Mouse (Mus musculus) cerebellum, adult 18-20 months (tissue): ENCODE data around the gene Pnpla2.
A peak's percentile ranks its signal among the peaks of the same experiment; 100 is the strongest.

ENCODE experiments used
- DNase-seq, 2 experiments: peaks; one replicate each; pipeline ENCODE4 v3.0.0; 2021

Gene Pnpla2

DNA sequence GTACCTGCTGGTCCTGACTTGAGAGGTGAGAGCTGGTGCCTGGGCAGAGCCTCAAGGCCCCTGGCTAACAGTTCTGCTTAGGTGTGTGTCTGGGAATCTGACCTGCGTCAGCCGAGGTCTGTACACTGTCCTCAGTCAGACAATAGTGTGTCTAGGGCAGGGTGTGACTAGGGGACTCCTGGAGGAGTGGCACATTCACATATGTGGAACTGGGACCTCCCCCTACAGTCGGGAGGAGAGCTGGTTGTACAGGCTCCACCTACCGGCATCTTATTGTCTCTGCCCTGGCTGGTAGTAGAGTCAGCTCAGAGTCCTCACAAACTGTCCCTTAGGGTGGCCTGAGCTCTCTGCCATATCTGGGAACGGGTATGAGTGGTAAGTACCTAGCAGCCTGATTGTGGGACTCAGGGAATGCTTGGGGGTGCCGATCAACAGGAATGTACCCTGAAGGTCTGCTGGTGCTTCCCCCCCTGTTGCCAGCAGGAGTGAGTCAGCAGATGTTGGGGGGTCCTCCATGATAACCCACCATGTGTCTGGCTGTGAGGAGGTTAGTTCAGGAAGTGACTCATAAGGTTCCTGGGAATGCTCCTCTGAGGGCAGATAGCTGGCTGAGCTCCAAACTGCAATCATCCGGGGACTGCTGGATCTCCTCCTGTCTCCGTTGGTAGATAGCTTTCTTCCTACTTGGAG is 13.7 kb downstream of the Pnpla2 start:
- peak; percentile 56 to 69 for DNase-seq

DNA sequence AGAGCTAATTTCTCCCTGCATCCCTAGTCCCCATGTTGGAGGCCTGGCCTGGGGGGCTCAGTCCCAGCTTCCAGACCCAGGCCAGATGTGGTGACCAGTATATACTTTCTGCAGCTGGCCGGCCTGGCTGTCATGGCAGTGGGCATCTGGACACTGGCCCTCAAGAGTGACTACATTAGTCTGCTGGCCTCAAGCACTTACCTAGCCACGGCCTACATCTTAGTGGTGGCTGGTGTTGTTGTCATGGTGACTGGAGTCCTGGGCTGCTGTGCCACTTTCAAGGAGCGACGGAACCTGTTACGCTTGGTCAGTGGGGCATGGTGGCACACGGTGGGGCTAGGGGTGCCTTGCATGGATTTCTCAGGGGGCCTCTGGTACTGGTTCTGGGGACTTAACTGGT is 14.4 kb downstream of the Pnpla2 start:
- DNase-seq = no peak

- peak; percentile 19 to 22 for DNase-seq
Observed at GRCm38 (mm10) chr7:141469901-141470636, 15.1 kb downstream of the Pnpla2 start.

DNA sequence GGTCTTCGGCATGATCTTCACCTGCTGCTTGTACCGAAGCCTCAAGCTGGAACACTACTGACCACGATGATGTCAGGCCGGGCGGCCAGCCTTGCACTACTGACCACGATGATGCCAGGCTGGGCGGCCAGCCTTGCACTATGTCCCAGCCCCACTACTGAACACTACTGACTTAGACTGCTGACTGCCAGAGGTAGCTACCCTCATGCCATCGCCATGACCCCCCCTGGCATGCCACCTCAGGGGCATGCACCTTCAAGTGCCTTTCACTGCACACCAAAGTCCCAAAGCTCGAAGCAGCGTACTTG is 15.6 kb downstream of the Pnpla2 start:
- peak in 1 of 2 experiments; percentile 4 for DNase-seq

DNA sequence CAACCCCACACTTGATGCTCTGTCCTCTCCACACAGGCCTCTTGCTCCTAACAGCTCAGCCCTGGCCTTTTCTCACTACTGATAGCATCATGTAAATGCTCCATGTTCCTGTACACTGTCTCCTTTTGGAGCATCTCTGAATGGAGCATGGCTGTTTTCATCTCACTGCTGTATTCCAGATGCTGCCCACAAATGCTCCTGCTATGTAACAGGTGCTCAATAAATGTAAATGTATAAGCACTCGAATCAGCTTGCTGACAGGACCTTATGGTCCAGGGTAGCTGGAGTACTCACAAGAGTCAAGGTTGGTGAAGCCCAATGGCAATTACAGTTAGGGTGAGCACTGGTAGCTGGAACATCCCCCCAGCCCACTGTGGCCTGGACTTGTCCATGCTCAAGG is 16.2 kb downstream of the Pnpla2 start:
- DNase-seq = no peak

- no peak for DNase-seq
Observed at GRCm38 (mm10) chr7:141472226-141472625, 17.2 kb downstream of the Pnpla2 start.

DNA sequence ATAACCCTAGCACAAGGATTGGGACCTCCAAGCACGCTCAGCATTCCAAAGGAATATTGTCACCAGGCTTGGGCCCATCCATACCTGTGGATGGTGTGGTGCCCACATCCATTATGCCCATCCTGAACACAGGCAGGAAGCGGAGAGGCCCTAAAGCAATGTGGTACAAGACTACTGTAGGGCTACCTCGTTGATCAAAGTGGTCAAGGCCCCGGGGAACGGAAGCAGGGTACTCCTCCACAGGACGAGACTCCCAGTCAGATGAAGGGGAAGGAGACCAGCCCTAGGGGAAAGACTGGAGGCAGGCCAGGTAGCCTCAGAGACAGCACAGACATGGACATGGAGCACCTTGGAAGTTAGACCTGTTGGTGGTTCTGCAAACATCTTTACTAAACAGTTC is 17.8 kb downstream of the Pnpla2 start:
- no peak for DNase-seq

GRCm38 (mm10) chr7:141474160-141474559 is 19.2 kb downstream of the Pnpla2 start:
- no peak for DNase-seq

GRCm38 (mm10) chr7:141475011-141475804 is 20.2 kb downstream of the Pnpla2 start, which contains the start of the genes Polr2l and Tspan4:
TSS of gene Polr2l (minus strand) at chr7:141475132.
TSS of gene Tspan4 (plus strand) at chr7:141475240.
- peak; percentile 80 to 90 for DNase-seq

DNA sequence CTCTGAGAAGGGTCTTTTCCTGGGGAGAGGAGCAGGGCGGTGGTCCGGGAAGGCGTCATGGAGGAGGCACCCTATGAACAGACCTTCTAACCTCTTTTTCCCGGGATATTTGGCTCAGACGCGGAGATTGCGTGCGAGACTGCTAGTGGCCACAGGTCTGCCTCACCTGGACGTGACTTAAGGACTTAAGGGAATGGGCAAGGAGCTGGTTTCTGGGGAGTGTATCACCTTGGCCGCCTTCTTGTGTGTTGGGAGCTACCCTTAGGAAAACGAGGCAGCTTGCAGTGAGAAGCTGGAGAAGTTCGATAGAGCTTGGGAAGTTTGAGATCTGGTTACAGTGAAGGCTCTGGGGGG is 20.8 kb downstream of the Pnpla2 start:
- DNase-seq = no peak

GRCm38 (mm10) chr7:141476226-141476980 is 21.4 kb downstream of the Pnpla2 start:
- DNase-seq = peak in 1 of 2 experiments; percentile 52

DNA sequence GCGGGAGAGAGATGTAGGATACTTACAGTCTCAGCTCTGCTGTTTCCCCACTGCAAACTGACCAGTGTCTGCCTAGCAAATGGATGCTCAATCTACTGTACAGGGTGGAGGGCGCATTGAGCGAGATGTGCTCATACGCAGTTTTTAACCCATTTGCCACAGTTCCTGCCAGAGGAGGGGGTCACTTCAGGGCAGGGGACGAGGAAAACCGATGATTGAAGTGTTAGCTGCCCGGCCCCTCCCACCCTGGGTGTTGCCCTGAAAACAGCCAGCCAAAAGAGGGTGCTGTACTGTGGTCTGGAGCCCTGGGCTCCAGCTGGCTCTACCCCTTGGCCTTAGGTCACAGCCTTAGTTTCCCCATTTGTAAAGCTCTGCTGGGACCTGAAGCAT is 22.0 kb downstream of the Pnpla2 start:
- no peak for DNase-seq

GRCm38 (mm10) chr7:141477578-141478269 is 22.7 kb downstream of the Pnpla2 start:
- no peak for DNase-seq

DNA sequence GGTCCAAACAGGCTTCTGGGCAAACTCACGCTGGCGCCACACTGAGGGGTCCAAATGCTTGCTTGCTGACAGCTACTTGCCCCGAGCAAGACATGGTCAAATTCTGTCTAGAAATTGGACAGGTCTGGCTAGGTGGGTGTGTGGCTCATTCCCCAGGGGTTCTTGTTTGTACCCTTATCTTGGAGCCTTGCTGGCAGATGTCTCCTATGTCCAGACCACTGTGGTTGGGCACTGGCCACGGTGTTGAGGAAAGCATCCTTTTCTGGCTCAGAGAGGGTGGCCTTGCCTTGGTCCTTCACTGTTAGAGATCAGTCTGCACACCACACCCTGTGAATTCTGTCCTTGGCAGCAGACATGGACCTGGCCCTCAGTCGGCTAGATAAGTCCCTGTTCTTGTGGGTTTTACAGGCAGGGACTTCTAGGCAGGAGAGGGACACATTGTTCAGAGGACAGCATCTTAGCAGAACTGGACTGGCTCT is 23.3 kb downstream of the Pnpla2 start:
- no peak for DNase-seq

DNA sequence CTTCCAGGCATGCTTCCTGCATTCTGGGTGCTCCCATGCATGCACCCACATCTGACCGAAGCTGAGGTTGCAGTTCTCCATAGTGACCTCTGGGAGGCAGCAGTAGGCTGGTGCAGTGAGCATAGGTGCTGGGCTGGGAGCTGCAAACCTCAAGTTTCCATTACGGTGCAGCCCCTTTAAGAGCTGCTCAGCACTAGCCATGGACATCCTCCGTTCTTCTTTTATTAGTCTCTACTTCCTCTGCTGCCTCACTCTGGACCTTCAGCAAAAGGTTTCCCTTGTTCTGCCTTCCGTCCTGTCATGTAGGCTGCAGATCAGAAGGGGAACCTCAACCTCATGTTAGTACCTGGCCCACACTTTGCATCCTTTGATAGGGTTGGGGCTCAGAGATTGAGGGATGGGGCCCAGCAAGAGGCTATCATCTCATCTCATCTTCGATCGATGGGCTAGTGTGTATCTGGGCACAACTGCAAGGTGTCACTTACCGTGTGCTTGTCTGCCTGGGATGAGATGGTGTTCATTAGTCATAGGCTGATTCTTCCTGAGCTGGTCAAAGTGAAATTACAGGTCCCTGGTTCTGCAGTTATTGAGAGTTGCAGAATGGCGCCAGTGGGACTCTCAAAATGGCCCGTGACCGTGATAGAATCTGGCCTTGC is 26.0 kb downstream of the Pnpla2 start:
- DNase-seq = peak; percentile 87

GRCm38 (mm10) chr7:141481498-141482401 is 26.8 kb downstream of the Pnpla2 start:
- DNase-seq = peak; percentile 68 to 79

DNA sequence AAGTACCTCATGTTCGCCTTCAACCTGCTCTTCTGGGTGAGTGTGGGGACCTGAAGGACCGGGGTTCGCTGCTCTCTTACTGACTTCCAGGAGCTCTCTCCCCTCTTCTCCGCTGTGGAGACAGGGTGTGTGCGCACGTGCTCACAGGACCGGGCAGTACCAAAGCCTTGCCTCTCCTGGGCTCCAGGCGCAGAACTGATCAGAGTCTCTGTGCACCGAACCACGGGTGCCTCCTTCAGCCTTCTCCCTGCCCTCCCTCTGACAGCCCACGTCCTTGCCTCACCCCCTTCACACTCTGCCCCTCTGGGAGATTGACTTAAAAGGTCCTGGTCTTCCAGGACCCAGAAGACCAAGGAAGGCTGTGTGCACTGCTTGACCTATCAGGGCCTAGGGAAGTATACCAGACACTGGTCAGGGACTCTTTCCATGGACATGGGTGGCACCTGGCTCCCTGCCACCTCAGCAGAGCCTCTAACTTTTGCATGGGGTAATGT is 27.6 kb downstream of the Pnpla2 start:
- peak; percentile 55 to 65 for DNase-seq

DNA sequence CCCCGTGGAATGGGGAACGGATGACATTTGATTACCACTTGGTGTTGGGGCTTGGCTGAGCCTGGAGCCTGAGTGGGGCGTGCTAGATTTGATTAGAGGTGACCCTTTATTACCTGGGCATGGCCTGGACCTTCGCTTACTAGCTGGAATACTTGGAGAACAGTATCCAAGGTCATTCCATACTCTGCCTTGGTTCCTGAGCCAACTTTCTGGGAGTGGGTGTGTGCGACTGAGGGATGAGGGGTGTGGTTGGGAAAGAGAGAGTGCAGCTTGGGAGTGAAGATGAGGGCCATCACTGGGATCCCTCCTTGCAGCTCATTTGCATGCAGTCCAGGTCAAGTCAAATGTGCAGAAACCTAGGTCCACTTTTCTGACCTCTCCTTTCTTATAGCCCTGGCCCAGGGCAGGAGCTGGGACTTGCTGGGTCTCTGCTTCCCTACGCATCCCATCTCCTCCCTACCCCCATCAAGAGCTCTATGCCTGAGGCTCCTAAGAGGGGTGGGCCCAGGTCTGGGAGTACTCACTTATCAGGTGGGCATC is 28.2 kb downstream of the Pnpla2 start:
- DNase-seq = no peak

DNA sequence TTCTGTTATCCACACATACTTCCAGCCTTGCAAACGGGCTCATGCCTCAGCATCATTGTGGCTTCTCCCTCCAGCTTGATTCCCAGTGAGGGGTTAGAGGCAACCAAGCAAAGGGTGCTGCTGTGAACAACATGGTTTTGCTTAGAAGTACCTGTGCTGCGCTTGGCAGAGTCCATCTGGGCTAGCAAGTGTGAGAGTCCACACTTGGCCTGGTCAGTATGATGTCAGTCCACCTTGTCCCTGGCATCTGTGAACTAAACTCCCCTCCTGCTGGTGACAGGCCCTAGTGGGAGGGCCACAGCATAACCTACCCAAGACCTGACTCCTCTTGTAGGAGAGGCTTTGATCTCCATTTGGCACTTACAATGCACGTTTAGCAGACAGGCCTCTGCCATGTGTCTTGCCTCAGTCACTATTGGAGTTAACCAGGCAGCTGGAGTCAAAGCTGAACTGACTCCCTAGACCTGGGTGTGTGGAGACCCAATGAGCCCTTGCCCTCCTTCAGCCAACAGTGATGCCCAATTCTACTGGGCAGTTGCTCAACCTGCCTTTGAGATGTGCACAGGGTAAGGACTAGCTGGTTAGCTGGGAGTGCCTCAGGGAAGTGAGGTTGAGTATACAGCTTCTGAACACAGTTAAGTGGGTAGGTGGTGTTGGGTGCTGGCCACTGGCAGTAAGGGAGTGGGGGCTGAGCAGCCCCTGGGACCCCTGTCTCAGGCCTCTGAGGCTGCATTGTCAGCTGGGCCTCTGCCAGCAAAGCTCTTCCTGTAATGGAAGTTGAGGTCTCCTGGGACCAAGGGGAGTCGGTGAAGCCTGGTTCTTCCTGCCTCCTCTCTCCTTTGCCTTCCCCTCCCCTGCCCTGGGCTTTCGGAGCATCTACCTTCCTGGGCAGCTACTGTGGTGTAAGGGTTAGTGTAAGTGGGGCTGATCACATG is 29.5 kb downstream of the Pnpla2 start:
- DNase-seq = peak; percentile 59 to 64
